Mouse (Mus musculus) stomach, embryonic 16.5 days (tissue): ENCODE data around the gene Sigirr. TPM values are rescaled to one million over a fixed set of nuclear protein-coding genes. Genes with fewer than 3 reads are reported as not detected.

Experiments
- ATAC-seq: fragments of 200-750 bp; cut with Nextera tagmentation; 2 replicates; pipeline ENCODE4 v1.8.0; 2017; ENCODE audit warnings: moderate number of reproducible peaks, moderate TSS enrichment; ENCODE audit not compliant: insufficient read depth, low FRiP score
- H3K27ac ChIP-seq: fragments of 300-500 bp; sonication (generic); 2 replicates; pipeline ENCODE4 v1.5.1; 2014; ENCODE audit warnings: low read length
- H3K27me3 ChIP-seq: fragments of 300-500 bp; sonication (generic); 2 replicates; pipeline ENCODE4 v1.6.1; 2014; ENCODE audit warnings: low read length, control low read depth, mixed read lengths; ENCODE audit not compliant: control insufficient read depth, insufficient read depth
- H3K36me3 ChIP-seq: fragments of 300-500 bp; sonication (generic); 2 replicates; pipeline ENCODE4 v1.6.1; 2014; ENCODE audit warnings: low read length; ENCODE audit not compliant: control insufficient read depth, insufficient read depth
- H3K4me1 ChIP-seq: fragments of 300-500 bp; sonication (generic); 2 replicates; pipeline ENCODE4 v1.6.1; 2014; ENCODE audit warnings: low read length, control low read depth, mixed read lengths; ENCODE audit not compliant: control insufficient read depth, insufficient read depth
- H3K4me2 ChIP-seq: fragments of 300-500 bp; sonication (generic); 2 replicates; pipeline ENCODE4 v1.6.1; 2014; ENCODE audit warnings: low read depth, low read length, mixed read lengths
- H3K4me3 ChIP-seq: fragments of 300-500 bp; sonication (generic); replicated peaks from 2 replicates; pipeline ENCODE4 v1.5.1; 2014; ENCODE audit warnings: mild to moderate bottlenecking, low read length
- H3K9ac ChIP-seq: fragments of 300-500 bp; sonication (generic); 2 replicates; pipeline ENCODE4 v1.6.1; 2014; ENCODE audit warnings: low read length
- H3K9me3 ChIP-seq: fragments of 300-500 bp; sonication (generic); replicated peaks from 2 replicates; pipeline ENCODE4 v1.6.1; 2016; ENCODE audit warnings: low read length, control low read depth; ENCODE audit not compliant: control insufficient read depth
- WGBS: fragments of 180-500 bp; shearing (Covaris S2); extraction: QIAGEN DNeasy Blood & Tissue Kit; methylation state at CpG from one replicate; pipeline ENCODE4 v1.1.7; 2014; 5-methylcytosine and 5-hydroxymethylcytosine counted together
- polyA plus RNA-seq: library from polyadenylated mRNA; unstranded; fragments of >200 nt; fragmentation: Nextera tagmentation; extraction: Ambion mirVana; gene quantifications from 2 replicates; pipeline ENCODE4 v1.2.1, GENCODE M21; 2015

Gene Sigirr
- polyA plus RNA-seq, 1 experiment from 2014 or later, result 14.7 TPM

GRCm38 (mm10) chr7:141092051-141092735 lies 8.2 kb downstream of the Sigirr start:
- Histone ChIP-seq H3K4me3 (peak overlapping the region; percentile 12; the same call in 1 of the 2 replicates), H3K4me2 (peak overlapping the region; percentile 51), H3K27me3 (peaks cover 6% of the 10 kb centered on the region; the same call in 1 of the 2 replicates), H3K4me1 (peaks cover 9% of the 10 kb centered on the region), H3K9ac (peak overlapping the region; percentile 24; the same call in 1 of the 2 replicates), H3K36me3 (no peaks in the 10 kb centered on the region), H3K27ac (no peak overlapping the region), H3K9me3 (no peaks in the 10 kb centered on the region)
- peak; percentile 88; the same call in 1 of the 2 replicates for ATAC-seq
- 10% methylated on average over 37 of the region's 37 CpGs for WGBS

GRCm38 (mm10) chr7:141090228-141090627 lies 10.1 kb downstream of the Sigirr start:
- Histone ChIP-seq H3K27me3 (peaks cover 6% of the 10 kb centered on the region; the same call in 1 of the 2 replicates), H3K4me3 (no peak overlapping the region), H3K9ac (no peak overlapping the region), H3K4me2 (no peak overlapping the region), H3K27ac (peak overlapping the region; percentile 6; the same call in 1 of the 2 replicates), H3K4me1 (peaks cover 9% of the 10 kb centered on the region), H3K9me3 (no peaks in the 10 kb centered on the region), H3K36me3 (no peaks in the 10 kb centered on the region)
- 51% methylated on average over 8 of the region's 8 CpGs for WGBS
- peak; percentile 10; the same call in 1 of the 2 replicates for ATAC-seq

DNA sequence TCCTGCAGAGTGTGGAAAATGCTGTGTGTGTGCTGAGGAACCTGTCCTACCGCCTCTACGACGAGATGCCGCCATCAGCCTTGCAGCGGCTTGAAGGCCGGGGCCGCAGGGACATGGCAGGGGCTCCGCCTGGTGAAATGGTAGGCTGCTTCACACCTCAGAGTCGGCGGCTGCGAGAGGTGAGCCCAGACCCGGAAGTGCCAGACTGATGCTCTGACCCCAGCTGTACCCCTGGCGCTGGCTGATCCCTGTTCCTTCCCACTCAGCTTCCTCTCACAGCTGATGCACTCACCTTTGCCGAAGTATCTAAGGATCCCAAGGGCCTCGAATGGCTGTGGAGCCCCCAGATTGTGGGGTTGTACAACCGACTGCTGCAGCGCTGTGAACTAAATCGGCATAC lies 11.9 kb downstream of the Sigirr start:
- Histone ChIP-seq H3K4me2 (no peak overlapping the region), H3K9ac (peak overlapping the region; percentile 20; the same call in 1 of the 2 replicates), H3K4me1 (peaks cover 9% of the 10 kb centered on the region), H3K9me3 (no peaks in the 10 kb centered on the region), H3K4me3 (no peak overlapping the region), H3K36me3 (no peaks in the 10 kb centered on the region), H3K27me3 (peaks cover 6% of the 10 kb centered on the region; the same call in 1 of the 2 replicates), H3K27ac (no peak overlapping the region)
- no peak for ATAC-seq
- 12% methylated on average over 18 of the region's 18 CpGs for WGBS

- Histone ChIP-seq H3K4me2 (no peak overlapping the region), H3K9ac (peak overlapping the region; percentile 20; the same call in 1 of the 2 replicates), H3K4me3 (no peak overlapping the region), H3K36me3 (0 out of 2 replicates have a peak, but pooled peaks cover 4% of the 10 kb centered on the region), H3K27ac (no peak overlapping the region), H3K4me1 (peaks cover 9% of the 10 kb centered on the region), H3K9me3 (no peaks in the 10 kb centered on the region), H3K27me3 (peaks cover 6% of the 10 kb centered on the region; the same call in 1 of the 2 replicates)
- WGBS, result 26% methylated on average over 8 of the region's 8 CpGs
- ATAC-seq, result no peak
Measured at GRCm38 (mm10) chr7:141087894-141088293, 12.5 kb downstream of the Sigirr start.

DNA sequence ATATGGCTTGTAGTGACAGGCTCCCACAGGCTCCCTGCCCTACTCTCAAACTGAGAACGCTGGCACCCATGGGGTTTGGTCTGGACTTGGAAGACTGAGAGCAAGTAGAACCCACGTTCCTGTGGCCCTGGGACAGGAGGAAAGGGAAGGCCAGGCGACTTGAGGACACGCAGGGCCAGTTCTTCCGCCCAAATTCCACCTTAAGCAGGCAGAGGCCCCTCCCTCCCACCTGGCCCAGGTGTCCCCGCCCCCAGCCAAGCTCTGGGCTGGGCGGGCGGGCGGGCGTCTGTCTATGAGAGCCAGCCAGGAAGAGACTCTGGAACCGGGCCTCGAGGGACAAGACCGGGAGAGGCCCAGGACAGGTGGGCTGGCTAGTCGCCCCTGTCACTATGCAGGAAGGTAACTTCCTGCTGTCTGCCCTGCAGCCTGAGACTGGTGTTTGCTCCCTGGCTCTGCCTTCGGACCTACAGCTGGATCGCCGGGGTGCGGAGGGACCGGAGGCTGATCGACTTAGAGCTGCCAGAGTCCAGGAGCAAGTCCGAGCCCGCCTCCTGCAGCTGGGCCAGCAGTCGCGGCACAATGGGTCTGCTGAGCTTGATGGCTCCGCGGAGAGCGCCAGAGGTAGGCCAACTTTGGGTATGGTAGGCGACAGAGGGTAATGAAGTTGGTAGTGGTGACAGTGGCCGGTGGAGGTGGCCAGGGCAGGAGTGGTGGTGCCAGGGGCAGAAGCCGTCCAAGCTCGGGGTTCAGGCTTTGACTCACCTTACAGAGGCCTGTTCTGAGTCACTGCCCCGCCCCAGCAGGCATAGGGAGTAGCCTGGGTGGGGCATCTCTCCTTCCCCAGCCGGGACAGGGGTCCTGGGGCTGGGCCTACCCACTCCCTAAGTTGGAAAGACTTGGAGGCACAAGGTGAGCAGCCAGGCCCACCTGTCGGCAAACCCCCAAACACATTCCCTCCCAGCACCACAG lies 20.6 kb downstream of the Sigirr start:
- 25% methylated on average over 34 of the region's 34 CpGs for WGBS
- Histone ChIP-seq H3K27me3 (no peaks in the 10 kb centered on the region), H3K4me2 (peak overlapping the region; percentile 50), H3K4me3 (peak overlapping the region; percentile 51), H3K9me3 (no peaks in the 10 kb centered on the region), H3K36me3 (0 out of 2 replicates have a peak, but pooled peaks cover 4% of the 10 kb centered on the region), H3K9ac (peak overlapping the region; percentile 78), H3K27ac (peak overlapping the region; percentile 91), H3K4me1 (no peaks in the 10 kb centered on the region)
- ATAC-seq, result peak; percentile 82

GRCm38 (mm10) chr7:141078876-141079275 lies 21.5 kb downstream of the Sigirr start:
- Histone ChIP-seq H3K4me1 (no peaks in the 10 kb centered on the region), H3K36me3 (0 out of 2 replicates have a peak, but pooled peaks cover 4% of the 10 kb centered on the region), H3K9me3 (no peaks in the 10 kb centered on the region), H3K9ac (peak overlapping the region; percentile 53; the same call in 1 of the 2 replicates), H3K27ac (peak overlapping the region; percentile 91), H3K4me2 (peak overlapping the region; percentile 50), H3K4me3 (peak overlapping the region; percentile 21; the same call in 1 of the 2 replicates), H3K27me3 (no peaks in the 10 kb centered on the region)
- peak; percentile 27; the same call in 1 of the 2 replicates for ATAC-seq
- WGBS, result 77% methylated on average over 4 of the region's 4 CpGs

- 86% methylated on average over 15 of the region's 15 CpGs for WGBS
- H3K9ac ChIP-seq, result peak within 1 kb of the TSS; percentile 53; the same call in 1 of the 2 replicates
- peak within 1 kb of the TSS; percentile 21; the same call in 1 of the 2 replicates for H3K4me3 ChIP-seq
- no peak for ATAC-seq
- no peaks in the 10 kb centered on the region for H3K9me3 ChIP-seq
- no peaks in the 10 kb centered on the region for H3K27me3 ChIP-seq
- peak within 1 kb of the TSS; percentile 91 for H3K27ac ChIP-seq
- H3K4me1 ChIP-seq, result no peaks in the 10 kb centered on the region
- peak within 1 kb of the TSS; percentile 50 for H3K4me2 ChIP-seq
- H3K36me3 ChIP-seq, result no peaks in the 10 kb centered on the region
Measured at GRCm38 (mm10) chr7:141077841-141078240, 22.5 kb downstream of the Sigirr start, which contains the start of gene Pkp3. Pkp3 (plus strand) TSS chr7:141078218.

DNA sequence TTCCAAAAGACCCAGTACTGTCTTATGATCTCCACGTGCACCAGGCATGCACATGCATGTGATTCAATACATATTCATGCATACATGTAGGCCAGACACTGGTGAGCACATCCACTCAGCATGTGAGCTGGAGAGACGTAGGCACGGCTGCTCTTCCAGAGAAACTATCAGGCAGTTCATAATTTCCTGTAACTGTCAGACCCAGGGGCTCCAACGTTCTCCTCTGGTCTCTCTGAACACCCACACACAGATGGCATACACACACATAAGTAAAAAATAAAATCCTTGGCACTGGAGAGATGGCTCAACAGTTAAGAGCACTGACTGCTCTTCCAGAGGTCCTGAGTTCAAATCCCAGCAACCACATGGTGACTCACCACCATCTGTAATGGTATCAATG lies 26.6 kb downstream of the Sigirr start:
- ATAC-seq, result no peak
- WGBS, result 76% methylated on average over 4 of the region's 4 CpGs
- H3K4me3 ChIP-seq, result no peak overlapping the region
- H3K4me2 ChIP-seq, result no peak overlapping the region
- no peak overlapping the region for H3K9ac ChIP-seq
- peaks cover 4% of the 10 kb centered on the region; the same call in 1 of the 2 replicates for H3K4me1 ChIP-seq
- H3K27ac ChIP-seq, result no peak overlapping the region
- no peaks in the 10 kb centered on the region for H3K9me3 ChIP-seq
- peaks cover 12% of the 10 kb centered on the region for H3K27me3 ChIP-seq
- H3K36me3 ChIP-seq, result no peaks in the 10 kb centered on the region
